Comparison of ENCODE assay signal across 36 mouse cellular contexts in genomic region chr6:140677041-140677440, GRCm38 (mm10). TPM values are rescaled to one million over a fixed set of nuclear protein-coding genes. Genes with fewer than 3 reads are reported as not detected.
DNase-seq lines count a peak whose midpoint lies in the region; ATAC-seq and TF ChIP-seq lines count a peak whose summit lies in the region.
"Had no signal": no experiment of that assay in that cellular context is flagged by ENCODE, and none has a peak within 500 bp of the region (broad histone marks: within the 10 kb centered on the region; RNA-seq: fewer than 3 reads in every experiment).

No protein-coding gene starts in this region.

- H3K27ac ChIP-seq in kidney, embryonic 14.5 days (ENCODE audit: low read depth, low read length) = peak overlapping the region; percentile 76; the same call in 1 of the 2 replicates
- peak overlapping the region; percentile 6; the same call in 1 of the 2 replicates for H3K27ac ChIP-seq in kidney, postnatal 0 days
- H3K27ac ChIP-seq in hindbrain, embryonic 12.5 days = no peak overlapping the region
- H3K27ac ChIP-seq: forebrain, embryonic 10.5 days; gastrocnemius, adult 2 months; heart, embryonic 13.5 days; hindbrain, embryonic 15.5 days had no signal

- H3K27me3 ChIP-seq in kidney, embryonic 14.5 days (ENCODE audit: control insufficient read depth, insufficient read depth, low read length) = no peaks in the 10 kb centered on the region
- no peaks in the 10 kb centered on the region for H3K27me3 ChIP-seq in kidney, postnatal 0 days (ENCODE audit: insufficient read depth, low read length)
- no peaks in the 10 kb centered on the region for H3K27me3 ChIP-seq in hindbrain, embryonic 12.5 days
- H3K27me3 ChIP-seq: CH12.LX; heart, embryonic 13.5 days; hindbrain, embryonic 15.5 days; Patski had no signal

- no peak overlapping the region for H3K4me2 ChIP-seq in kidney, embryonic 14.5 days (replicated peaks; ENCODE audit: low read depth, low read length)
- no peak overlapping the region for H3K4me2 ChIP-seq in kidney, postnatal 0 days (ENCODE audit: low read length)
- no peak overlapping the region for H3K4me2 ChIP-seq in hindbrain, embryonic 12.5 days (replicated peaks)
- H3K4me2 ChIP-seq: heart, embryonic 13.5 days; hindbrain, embryonic 15.5 days had no signal

- no peak for DNase-seq in kidney, postnatal 14 days
- DNase-seq in kidney, postnatal 0 days (ENCODE audit: low spot score) = no peak
- DNase-seq in kidney, adult 18-20 months = no peak
- DNase-seq in R1 (ENCODE audit: low read depth, low spot score) = peak; percentile 80
- DNase-seq in left cerebral cortex, postnatal 10 days (ENCODE audit: extremely low spot score in 1 of 2, low spot score in 2 of 2) = no peak
- DNase-seq: adrenal gland, adult 8-10 months; adrenal gland, postnatal 25 days; B cell, adult 2 months; cerebellum, adult 11-12 months; cerebellum, adult 8-10 months; cerebellum, postnatal 14 days; forebrain, postnatal 0 days; gastrocnemius, adult 2 months; gastrocnemius, postnatal 14 days; heart, adult 11 months; heart, postnatal 14 days; heart, postnatal 4 days had no signal

- 42% methylated on average over 4 of the region's 4 CpGs for WGBS in kidney, embryonic 14.5 days
- WGBS in kidney, postnatal 0 days = 50% methylated on average over 4 of the region's 4 CpGs
- WGBS in hindbrain, embryonic 12.5 days = 30% methylated on average over 4 of the region's 4 CpGs

- intact Hi-C loops in left cerebral cortex, postnatal 10 days (cut with DNase I) = no loop called here

- H3K4me3 ChIP-seq in kidney, embryonic 14.5 days (ENCODE audit: low read length) = no peak overlapping the region
- no peak overlapping the region for H3K4me3 ChIP-seq in kidney, postnatal 0 days (replicated peaks; ENCODE audit: low read depth, low read length)
- H3K4me3 ChIP-seq in hindbrain, embryonic 12.5 days = no peak overlapping the region
- H3K4me3 ChIP-seq: forebrain, embryonic 10.5 days; gastrocnemius, adult 2 months; heart, embryonic 13.5 days; hindbrain, embryonic 15.5 days had no signal

- H3K4me1 ChIP-seq in kidney, embryonic 14.5 days (ENCODE audit: control insufficient read depth, insufficient read depth, low read length) = peaks cover 20% of the 10 kb centered on the region
- H3K4me1 ChIP-seq in kidney, postnatal 0 days (replicated peaks; ENCODE audit: insufficient read depth, low read length) = peaks cover 9% of the 10 kb centered on the region
- H3K4me1 ChIP-seq in hindbrain, embryonic 12.5 days = peaks cover 28% of the 10 kb centered on the region

- H3K36me3 ChIP-seq in kidney, embryonic 14.5 days (ENCODE audit: control insufficient read depth, insufficient read depth, low read length) = no peaks in the 10 kb centered on the region
- H3K36me3 ChIP-seq in kidney, postnatal 0 days (ENCODE audit: insufficient read depth, low read length) = no peaks in the 10 kb centered on the region
- no peaks in the 10 kb centered on the region for H3K36me3 ChIP-seq in hindbrain, embryonic 12.5 days
- H3K36me3 ChIP-seq: forebrain, embryonic 10.5 days; G1E; heart, embryonic 13.5 days; hindbrain, embryonic 15.5 days had no signal

- no peaks in the 10 kb centered on the region for H3K9me3 ChIP-seq in kidney, embryonic 14.5 days (ENCODE audit: control insufficient read depth, low read length)
- no peaks in the 10 kb centered on the region for H3K9me3 ChIP-seq in kidney, postnatal 0 days (replicated peaks; ENCODE audit: low read length)
- no peaks in the 10 kb centered on the region for H3K9me3 ChIP-seq in hindbrain, embryonic 12.5 days (replicated peaks)
- H3K9me3 ChIP-seq: forebrain, embryonic 10.5 days; heart, embryonic 13.5 days; hindbrain, embryonic 15.5 days had no signal

- H3K9ac ChIP-seq in kidney, embryonic 14.5 days (ENCODE audit: low read depth, low read length) = no peak overlapping the region
- no peak overlapping the region for H3K9ac ChIP-seq in kidney, postnatal 0 days (ENCODE audit: low read depth, low read length)
- no peak overlapping the region for H3K9ac ChIP-seq in hindbrain, embryonic 12.5 days
- H3K9ac ChIP-seq: forebrain, postnatal 0 days; heart, embryonic 13.5 days; hindbrain, embryonic 15.5 days had no signal

- no peak for TF ChIP-seq CTCF in kidney, postnatal 0 days (IDR thresholded peaks at IDR 0.05; ENCODE audit: low read depth)

- ATAC-seq in kidney, embryonic 14.5 days (ENCODE audit: low FRiP score, low TSS enrichment) = no peak
- ATAC-seq in kidney, postnatal 0 days (replicated peaks; ENCODE audit: low FRiP score, low read depth) = no peak
- ATAC-seq in hindbrain, embryonic 12.5 days (ENCODE audit: low FRiP score) = no peak
- ATAC-seq: activated CD4-positive, CD25-positive, alpha-beta regulatory T cell, adult 4 months; forebrain, embryonic 14.5 days; forebrain, postnatal 0 days; Patski had no signal

RNA-seq across cellular contexts. Expression of gene Gm11077, which starts 52.0 kb away (rescaled TPM):
- polyA plus RNA-seq in kidney, embryonic 14.5 days (2014; fragmentation: Nextera tagmentation; extraction: Ambion mirVana) = not detected in 2 replicates
- polyA plus RNA-seq in kidney, postnatal 0 days (2015; fragmentation: Nextera tagmentation; extraction: Ambion mirVana) = not detected in 2 replicates
- not detected for total RNA-seq in left cerebral cortex, postnatal 10 days (2021)
- not detected in 2 replicates for polyA plus RNA-seq in hindbrain, embryonic 12.5 days (2016; fragmentation: Nextera tagmentation; extraction: Ambion mirVana)
- total RNA-seq: adrenal gland, adult 8-10 months; adrenal gland, postnatal 25 days; CH12.LX; forebrain, postnatal 0 days; G1E; gastrocnemius, adult 2 months; gastrocnemius, postnatal 14 days; gastrocnemius, postnatal 4 days; heart, adult 8-10 months; heart, postnatal 14 days; heart, postnatal 4 days had no signal
- polyA plus RNA-seq: activated CD4-positive, CD25-positive, alpha-beta regulatory T cell, adult 4 months; brain, embryonic 14.5 days; embryonic facial prominence, embryonic 11.5 days; embryonic facial prominence, embryonic 14.5 days; forebrain, embryonic 10.5 days; forebrain, embryonic 14.5 days; forebrain, postnatal 0 days; frontal cortex, adult 2 months; G1E; heart, embryonic 13.5 days; heart, embryonic 16.5 days; hindbrain, embryonic 11.5 days; hindbrain, embryonic 15.5 days; intestine, embryonic 14.5 days; Patski had no signal

RNA-seq across cellular contexts. Expression of gene Aebp2, which starts 54.6 kb away (rescaled TPM):
- polyA plus RNA-seq in kidney, embryonic 14.5 days (2014; fragmentation: Nextera tagmentation; extraction: Ambion mirVana) = 18.0 and 22.4 TPM in 2 replicates
- 13.0 and 13.9 TPM in 2 replicates for polyA plus RNA-seq in kidney, postnatal 0 days (2015; fragmentation: Nextera tagmentation; extraction: Ambion mirVana)
- total RNA-seq in left cerebral cortex, postnatal 10 days (2021) = 10 to 100 TPM; 42.8 to 45.6 TPM
- 13.3 and 14.4 TPM in 2 replicates for polyA plus RNA-seq in hindbrain, embryonic 12.5 days (2016; fragmentation: Nextera tagmentation; extraction: Ambion mirVana)
